Mouse (Mus musculus) kidney, embryonic 16.5 days (tissue): ENCODE data around the gene Maged1. TPM values are rescaled to one million over a fixed set of nuclear protein-coding genes. Genes with fewer than 3 reads are reported as not detected.

Experiments
- ATAC-seq: fragments of 200-750 bp; cut with Nextera tagmentation; 2 replicates; pipeline ENCODE4 v1.8.0; 2017; ENCODE audit warnings: moderate TSS enrichment; ENCODE audit not compliant: low FRiP score, low TSS enrichment
- H3K27ac ChIP-seq: fragments of 300-500 bp; sonication (generic); 2 replicates; pipeline ENCODE4 v1.5.1; 2014; ENCODE audit warnings: low read length
- H3K27me3 ChIP-seq: fragments of 300-500 bp; sonication (generic); 2 replicates; pipeline ENCODE4 v1.6.1; 2014; ENCODE audit warnings: low read length, control low read depth, mixed read lengths; ENCODE audit not compliant: insufficient read depth
- H3K36me3 ChIP-seq: fragments of 300-500 bp; sonication (generic); 2 replicates; pipeline ENCODE4 v1.6.1; 2014; ENCODE audit warnings: low read length, control low read depth, mixed read lengths; ENCODE audit not compliant: insufficient read depth
- H3K4me1 ChIP-seq: fragments of 300-500 bp; sonication (generic); 2 replicates; pipeline ENCODE4 v1.6.1; 2014; ENCODE audit warnings: low read length, control low read depth, mixed read lengths; ENCODE audit not compliant: insufficient read depth
- H3K4me2 ChIP-seq: fragments of 300-500 bp; sonication (generic); replicated peaks from 2 replicates; pipeline ENCODE4 v1.6.1; 2014; ENCODE audit warnings: low read depth, low read length
- H3K4me3 ChIP-seq: fragments of 300-500 bp; sonication (generic); 2 replicates; pipeline ENCODE4 v1.5.1; 2014; ENCODE audit warnings: mild to moderate bottlenecking, low read length
- H3K9ac ChIP-seq: fragments of 300-500 bp; sonication (generic); replicated peaks from 2 replicates; pipeline ENCODE4 v1.6.1; 2014; ENCODE audit warnings: low read length
- H3K9me3 ChIP-seq: fragments of 300-500 bp; sonication (generic); 2 replicates; pipeline ENCODE4 v1.6.1; 2016; ENCODE audit warnings: low read length, control low read depth
- WGBS: fragments of 180-500 bp; shearing (Covaris S2); extraction: QIAGEN DNeasy Blood & Tissue Kit; methylation state at CpG from one replicate; pipeline ENCODE4 v1.1.7; 2014; 5-methylcytosine and 5-hydroxymethylcytosine counted together
- polyA plus RNA-seq: library from polyadenylated mRNA; unstranded; fragments of >200 nt; fragmentation: Nextera tagmentation; extraction: Ambion mirVana; gene quantifications from 2 replicates; pipeline ENCODE4 v1.2.1, GENCODE M21; 2015

Maged1 gene
- polyA plus RNA-seq: 634 and 648 TPM in 2 replicates

- 16% methylated on average over 31 of the region's 32 CpGs for WGBS
- 0 out of 2 replicates have a peak, but pooled peaks cover 3% of the 10 kb centered on the region for H3K4me1 ChIP-seq
- peak within 1 kb of the TSS; percentile 82 for H3K9ac ChIP-seq
- peak within 1 kb of the TSS; percentile 62 for H3K4me3 ChIP-seq
- peak within 1 kb of the TSS; percentile 88 for H3K27ac ChIP-seq
- H3K36me3 ChIP-seq: peaks cover 29% of the 10 kb centered on the region; the same call in 1 of the 2 replicates
- peak; percentile 96 for ATAC-seq
- peaks cover 5% of the 10 kb centered on the region; the same call in 1 of the 2 replicates for H3K27me3 ChIP-seq
- H3K4me2 ChIP-seq: peak within 1 kb of the TSS; percentile 55
- H3K9me3 ChIP-seq: no peaks in the 10 kb centered on the region
Measured at GRCm38 (mm10) chrX:94541918-94542355, at the start of gene Maged1. Gene Maged1 (minus strand): TSS chrX:94542143.

- Histone ChIP-seq H3K36me3 (no peaks in the 10 kb centered on the region), H3K9ac (no peak overlapping the region), H3K4me1 (no peaks in the 10 kb centered on the region), H3K4me3 (no peak overlapping the region), H3K4me2 (no peak overlapping the region), H3K27ac (no peak overlapping the region), H3K27me3 (peaks cover 6% of the 10 kb centered on the region; the same call in 1 of the 2 replicates), H3K9me3 (no peaks in the 10 kb centered on the region)
- 83% methylated on average over 1 of the region's 1 CpGs for WGBS
- ATAC-seq: no peak
Measured at GRCm38 (mm10) chrX:94580251-94580650, 38.3 kb upstream of the Maged1 start.

- Histone ChIP-seq H3K9me3 (no peaks in the 10 kb centered on the region), H3K27ac (no peak overlapping the region), H3K4me1 (no peaks in the 10 kb centered on the region), H3K27me3 (peaks cover 2% of the 10 kb centered on the region; the same call in 1 of the 2 replicates), H3K9ac (no peak overlapping the region), H3K4me2 (no peak overlapping the region), H3K4me3 (no peak overlapping the region), H3K36me3 (no peaks in the 10 kb centered on the region)
- WGBS: 70% methylated on average over 2 of the region's 2 CpGs
- no peak for ATAC-seq
Measured at GRCm38 (mm10) chrX:94564694-94565093, 22.8 kb upstream of the Maged1 start.

GRCm38 (mm10) chrX:94562392-94562791 is 20.4 kb upstream of the Maged1 start:
- Histone ChIP-seq H3K4me1 (no peaks in the 10 kb centered on the region), H3K27me3 (no peaks in the 10 kb centered on the region; the same call in 1 of the 2 replicates), H3K27ac (no peak overlapping the region), H3K9me3 (no peaks in the 10 kb centered on the region), H3K4me2 (no peak overlapping the region), H3K36me3 (no peaks in the 10 kb centered on the region), H3K4me3 (no peak overlapping the region), H3K9ac (no peak overlapping the region)
- WGBS: 35% methylated on average over 5 of the region's 5 CpGs
- ATAC-seq: no peak

- Histone ChIP-seq H3K9ac (no peak overlapping the region), H3K4me3 (no peak overlapping the region), H3K27me3 (peaks cover 3% of the 10 kb centered on the region; the same call in 1 of the 2 replicates), H3K4me1 (no peaks in the 10 kb centered on the region), H3K9me3 (no peaks in the 10 kb centered on the region), H3K4me2 (no peak overlapping the region), H3K36me3 (no peaks in the 10 kb centered on the region), H3K27ac (no peak overlapping the region)
- no peak for ATAC-seq
- 52% methylated on average over 3 of the region's 3 CpGs for whole genome bisulfite sequencing
Measured at GRCm38 (mm10) chrX:94548227-94548626, 6.3 kb upstream of the Maged1 start.

GRCm38 (mm10) chrX:94545941-94546340 is 4.0 kb upstream of the Maged1 start:
- H3K9me3 ChIP-seq: no peaks in the 10 kb centered on the region

GRCm38 (mm10) chrX:94544923-94545322 is 3.0 kb upstream of the Maged1 start:
- WGBS: 32% methylated on average over 1 of the region's 1 CpGs
- Histone ChIP-seq H3K4me1 (0 out of 2 replicates have a peak, but pooled peaks cover 3% of the 10 kb centered on the region), H3K9ac (no peak overlapping the region), H3K4me3 (no peak overlapping the region), H3K36me3 (peaks cover 2% of the 10 kb centered on the region; the same call in 1 of the 2 replicates), H3K9me3 (no peaks in the 10 kb centered on the region), H3K4me2 (no peak overlapping the region), H3K27me3 (peaks cover 5% of the 10 kb centered on the region; the same call in 1 of the 2 replicates), H3K27ac (no peak overlapping the region)
- no peak for ATAC-seq

More at GRCm38 (mm10) chrX:94545941-94546340, 4.0 kb upstream of the Maged1 start:
- WGBS: 84% methylated on average over 3 of the region's 3 CpGs
- no peak for ATAC-seq
- Histone ChIP-seq H3K4me1 (no peaks in the 10 kb centered on the region), H3K4me2 (no peak overlapping the region), H3K27me3 (peaks cover 5% of the 10 kb centered on the region; the same call in 1 of the 2 replicates), H3K36me3 (no peaks in the 10 kb centered on the region), H3K9ac (no peak overlapping the region), H3K27ac (no peak overlapping the region), H3K4me3 (no peak overlapping the region)

GRCm38 (mm10) chrX:94542536-94542935 is 593 bp upstream of the Maged1 start:
- Histone ChIP-seq H3K4me3 (peak overlapping the region; percentile 62), H3K4me1 (0 out of 2 replicates have a peak, but pooled peaks cover 3% of the 10 kb centered on the region), H3K4me2 (peak overlapping the region; percentile 55), H3K36me3 (peaks cover 23% of the 10 kb centered on the region; the same call in 1 of the 2 replicates), H3K9ac (peak overlapping the region; percentile 68), H3K9me3 (no peaks in the 10 kb centered on the region), H3K27me3 (peaks cover 5% of the 10 kb centered on the region; the same call in 1 of the 2 replicates), H3K27ac (peak overlapping the region; percentile 86)
- 20% methylated on average over 9 of the region's 9 CpGs for WGBS
- no peak for ATAC-seq

- WGBS: 17% methylated on average over 24 of the region's 25 CpGs
- H3K4me2 ChIP-seq: peak overlapping the region; percentile 54
- peak overlapping the region; percentile 82 for H3K9ac ChIP-seq
- H3K4me1 ChIP-seq: 0 out of 2 replicates have a peak, but pooled peaks cover 3% of the 10 kb centered on the region
- peaks cover 35% of the 10 kb centered on the region; the same call in 1 of the 2 replicates for H3K36me3 ChIP-seq
- peak overlapping the region; percentile 88 for H3K27ac ChIP-seq
- H3K27me3 ChIP-seq: peaks cover 5% of the 10 kb centered on the region; the same call in 1 of the 2 replicates
- ATAC-seq: peak; percentile 3; the same call in 1 of the 2 replicates
- no peaks in the 10 kb centered on the region for H3K9me3 ChIP-seq
- H3K4me3 ChIP-seq: peak overlapping the region; percentile 62
Measured at GRCm38 (mm10) chrX:94541206-94541605, 737 bp downstream of the Maged1 start.
